Comparison of ENCODE assay signal across 9 mouse cellular contexts in genomic region chr11:114402556-114403320, GRCm38 (mm10).
A peak's percentile ranks its signal among the peaks of the same experiment; 100 is the strongest.
DNase-seq lines count a peak whose midpoint lies in the region; ATAC-seq and TF ChIP-seq lines count a peak whose summit lies in the region.
"Had no signal": no experiment of that assay in that cellular context is flagged by ENCODE, and none has a peak within 500 bp of the region (broad histone marks: within the 10 kb centered on the region; RNA-seq: fewer than 3 reads in every experiment).

No protein-coding gene starts in this region.

- no peak for ATAC-seq in heart, postnatal 0 days (ENCODE audit: insufficient read depth, low read depth)
- peak; percentile 51; the same call in 1 of the 2 replicates for ATAC-seq in forebrain, embryonic 12.5 days (ENCODE audit: low FRiP score)
- no peak for ATAC-seq in inflammation-experienced regulatory T-cells, adult 6 months

- peak; percentile 13; the same call in 1 of the 2 replicates for TF ChIP-seq CTCF in heart, postnatal 0 days (IDR thresholded peaks at IDR 0.05; ENCODE audit: low read depth)

- no peak for TF ChIP-seq EP300 in heart, postnatal 0 days (IDR thresholded peaks at IDR 0.05; ENCODE audit: low read depth)

- H3K27ac ChIP-seq in heart, postnatal 0 days (ENCODE audit: low read depth), result no peak overlapping the region
- 0 out of 2 replicates have a peak overlapping the region, but pooled peaks have one; percentile 33 for H3K27ac ChIP-seq in forebrain, embryonic 12.5 days
- H3K27ac ChIP-seq in midbrain, embryonic 10.5 days (replicated peaks), result peak overlapping the region; percentile 74

- H3K4me1 ChIP-seq in heart, postnatal 0 days (ENCODE audit: control insufficient read depth, insufficient read depth), result peaks cover 4% of the 10 kb centered on the region; the same call in 1 of the 2 replicates
- H3K4me1 ChIP-seq in forebrain, embryonic 12.5 days, result peaks cover 17% of the 10 kb centered on the region
- H3K4me1 ChIP-seq in midbrain, embryonic 10.5 days, result peaks cover 19% of the 10 kb centered on the region

- no peak overlapping the region for H3K4me2 ChIP-seq in heart, postnatal 0 days (ENCODE audit: low read depth, low read length)
- H3K4me2 ChIP-seq in forebrain, embryonic 12.5 days, result no peak overlapping the region

- no peaks in the 10 kb centered on the region for H3K9me3 ChIP-seq in heart, postnatal 0 days (replicated peaks; ENCODE audit: control insufficient read depth, low read length)
- H3K9me3 ChIP-seq in forebrain, embryonic 12.5 days, result no peaks in the 10 kb centered on the region
- H3K9me3 ChIP-seq in midbrain, embryonic 10.5 days (replicated peaks), result no peaks in the 10 kb centered on the region
- H3K9me3 ChIP-seq: megakaryocyte, embryonic 14.5 days had no signal

- DNase-seq in heart, postnatal 0 days (ENCODE audit: low spot score), result no peak
- no peak for DNase-seq in heart, adult 9 months (ENCODE audit: low spot score in 2 of 2)
- peak; percentile 56 for DNase-seq in right cerebral cortex, postnatal 14 days
- DNase-seq in right cerebral cortex, adult 18-20 months, result no peak
- DNase-seq in midbrain, embryonic 10.5 days (ENCODE audit: low spot score), result peak; percentile 68
- DNase-seq in spleen, postnatal 4 days (ENCODE audit: low spot score in 2 of 2), result no peak

- H3K4me3 ChIP-seq in heart, postnatal 0 days (ENCODE audit: low read depth, low read length), result no peak overlapping the region
- no peak overlapping the region for H3K4me3 ChIP-seq in forebrain, embryonic 12.5 days (replicated peaks)
- peak overlapping the region; percentile 5; the same call in 1 of the 2 replicates for H3K4me3 ChIP-seq in midbrain, embryonic 10.5 days
- H3K4me3 ChIP-seq: megakaryocyte, embryonic 14.5 days had no signal

- WGBS in heart, postnatal 0 days, result 47% methylated on average over 15 of the region's 15 CpGs
- WGBS in forebrain, embryonic 12.5 days, result 25% methylated on average over 15 of the region's 15 CpGs
- 30% methylated on average over 15 of the region's 15 CpGs for WGBS in midbrain, embryonic 10.5 days

- H3K9ac ChIP-seq in heart, postnatal 0 days (replicated peaks; ENCODE audit: low read depth, low read length), result no peak overlapping the region
- no peak overlapping the region for H3K9ac ChIP-seq in forebrain, embryonic 12.5 days

- H3K27me3 ChIP-seq in heart, postnatal 0 days (ENCODE audit: control insufficient read depth, insufficient read depth, low read length), result no peaks in the 10 kb centered on the region
- peaks cover 9% of the 10 kb centered on the region; the same call in 1 of the 2 replicates for H3K27me3 ChIP-seq in forebrain, embryonic 12.5 days
- H3K27me3 ChIP-seq in midbrain, embryonic 10.5 days (ENCODE audit: low read depth, poor library complexity, severe bottlenecking), result no peaks in the 10 kb centered on the region

- H3K36me3 ChIP-seq in heart, postnatal 0 days (replicated peaks; ENCODE audit: control insufficient read depth, insufficient read depth, low read length), result no peaks in the 10 kb centered on the region
- no peaks in the 10 kb centered on the region for H3K36me3 ChIP-seq in forebrain, embryonic 12.5 days (replicated peaks)
- no peaks in the 10 kb centered on the region for H3K36me3 ChIP-seq in midbrain, embryonic 10.5 days

Comparison
In these comparisons a context has a peak if more than half of its experiments do, and no peak if none do; other contexts are left out.
1. DNase-seq: peak in right cerebral cortex, postnatal 14 days (single experiment) and midbrain, embryonic 10.5 days (single experiment); none in heart, postnatal 0 days (single experiment), heart, adult 9 months (0 of 2), right cerebral cortex, adult 18-20 months (single experiment) and spleen, postnatal 4 days (0 of 2).